Mouse (Mus musculus) embryonic facial prominence, embryonic 14.5 days (tissue): ENCODE results near the gene Sinhcaf. TPM values are rescaled to one million over a fixed set of nuclear protein-coding genes. Genes with fewer than 3 reads are reported as not detected.
"Not testable (repeated sequence)": the region's sequence is repeated elsewhere in the genome, so short reads cannot be mapped to it uniquely, and the experiment has no call there.

Experiments used
- ATAC-seq: fragments of 200-750 bp; cut with Nextera tagmentation; 2 replicates; pipeline ENCODE4 v1.8.0; 2017; ENCODE audit warnings: low read depth, moderate number of reproducible peaks, moderate TSS enrichment
- DNase-seq: peaks from one replicate; pipeline ENCODE4 v3.0.0-alpha.2; 2015; ENCODE audit warnings: low spot score
- H3K27ac ChIP-seq: fragments of 300-500 bp; sonication (generic); replicated peaks from 2 replicates; pipeline ENCODE4 v1.5.1; 2014; ENCODE audit warnings: low read depth, mild to moderate bottlenecking, low read length, moderate library complexity
- H3K27me3 ChIP-seq: fragments of 300-500 bp; sonication (generic); replicated peaks from 2 replicates; pipeline ENCODE4 v1.6.1; 2014; ENCODE audit warnings: low read length; ENCODE audit not compliant: control insufficient read depth, insufficient read depth
- H3K36me3 ChIP-seq: fragments of 300-500 bp; sonication (generic); 2 replicates; pipeline ENCODE4 v1.6.1; 2014; ENCODE audit warnings: low read length, mixed read lengths; ENCODE audit not compliant: control insufficient read depth, insufficient read depth
- H3K4me1 ChIP-seq: fragments of 300-500 bp; sonication (generic); 2 replicates; pipeline ENCODE4 v1.6.1; 2014; ENCODE audit warnings: antibody characterized with exemption, low read length; ENCODE audit not compliant: control insufficient read depth, insufficient read depth
- H3K4me2 ChIP-seq: fragments of 300-500 bp; sonication (generic); 2 replicates; pipeline ENCODE4 v1.6.1; 2014; ENCODE audit warnings: low read depth, mild to moderate bottlenecking, low read length, moderate library complexity, mixed read lengths
- H3K4me3 ChIP-seq: fragments of 300-500 bp; sonication (generic); 2 replicates; pipeline ENCODE4 v1.5.1; 2014; ENCODE audit warnings: low read depth, mild to moderate bottlenecking, low read length
- H3K9ac ChIP-seq: fragments of 300-500 bp; sonication (generic); 2 replicates; pipeline ENCODE4 v1.6.1; 2014; ENCODE audit warnings: low read depth, mild to moderate bottlenecking, low read length, moderate library complexity, mixed read lengths
- H3K9me3 ChIP-seq: fragments of 300-500 bp; sonication (generic); 2 replicates; pipeline ENCODE4 v1.6.1; 2016; ENCODE audit warnings: low read length; ENCODE audit not compliant: control insufficient read depth
- WGBS: fragments of 180-500 bp; shearing (Covaris S2); extraction: QIAGEN DNeasy Blood & Tissue Kit; methylation state at CpG from one replicate; pipeline ENCODE4 v1.1.7; 2014; 5-methylcytosine and 5-hydroxymethylcytosine counted together
- polyA plus RNA-seq: library from polyadenylated mRNA; unstranded; fragments of >200 nt; fragmentation: Nextera tagmentation; extraction: Ambion mirVana; gene quantifications from 2 replicates; pipeline ENCODE4 v1.2.1, GENCODE M21; 2014

Sinhcaf gene
- polyA plus RNA-seq, 1 experiment from 2014 or later = 62.4 TPM

DNA sequence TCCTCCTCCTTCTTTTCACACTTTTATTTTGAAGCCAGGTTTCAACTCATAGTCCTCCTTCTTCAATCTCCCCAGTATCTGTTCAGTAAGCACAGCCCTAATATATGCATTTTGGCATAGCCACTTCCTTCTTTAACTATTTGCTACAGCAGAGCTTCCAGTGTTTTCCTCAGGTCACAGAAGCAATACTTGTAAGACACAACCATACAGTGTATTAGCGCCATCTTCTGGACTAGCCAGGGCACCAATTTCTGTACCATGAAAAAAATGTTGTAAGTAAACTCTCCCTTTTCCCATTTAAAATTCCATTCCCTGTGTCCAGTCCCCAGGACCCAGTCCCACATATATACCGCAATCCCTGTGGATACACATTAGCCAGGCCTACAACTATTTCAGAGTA lies 32.3 kb downstream of the Sinhcaf start:
- Histone ChIP-seq H3K4me3 (no peak overlapping the region), H3K27me3 (no peaks in the 10 kb centered on the region), H3K4me1 (no peaks in the 10 kb centered on the region), H3K27ac (no peak overlapping the region), H3K9me3 (no peaks in the 10 kb centered on the region), H3K4me2 (no peak overlapping the region), H3K36me3 (0 out of 2 replicates have a peak, but pooled peaks cover under 1% of the 10 kb centered on the region), H3K9ac (no peak overlapping the region)
- DNase-seq (peak; percentile 88), ATAC-seq (no peak)
- WGBS = 10% methylated on average over 2 of the region's 2 CpGs

- not testable (repeated sequence) for ATAC-seq, H3K27me3 ChIP-seq, H3K4me2 ChIP-seq, H3K4me1 ChIP-seq, H3K9ac ChIP-seq, H3K27ac ChIP-seq, H3K4me3 ChIP-seq, H3K9me3 ChIP-seq, DNase-seq, H3K36me3 ChIP-seq
- 82% methylated on average over 6 of the region's 8 CpGs for WGBS
These were observed 34.4 kb downstream of the Sinhcaf start for GRCm38 (mm10) chr6:148911906-148912305.

GRCm38 (mm10) chr6:148906958-148907357 lies 39.3 kb downstream of the Sinhcaf start:
- Histone ChIP-seq H3K27ac (no peak overlapping the region), H3K36me3 (no peaks in the 10 kb centered on the region), H3K9me3 (no peaks in the 10 kb centered on the region), H3K4me3 (no peak overlapping the region), H3K4me1 (no peaks in the 10 kb centered on the region), H3K9ac (no peak overlapping the region), H3K4me2 (no peak overlapping the region), H3K27me3 (no peaks in the 10 kb centered on the region)
- DNase-seq (no peak), ATAC-seq (no peak)
- 91% methylated on average over 9 of the region's 9 CpGs for WGBS

DNA sequence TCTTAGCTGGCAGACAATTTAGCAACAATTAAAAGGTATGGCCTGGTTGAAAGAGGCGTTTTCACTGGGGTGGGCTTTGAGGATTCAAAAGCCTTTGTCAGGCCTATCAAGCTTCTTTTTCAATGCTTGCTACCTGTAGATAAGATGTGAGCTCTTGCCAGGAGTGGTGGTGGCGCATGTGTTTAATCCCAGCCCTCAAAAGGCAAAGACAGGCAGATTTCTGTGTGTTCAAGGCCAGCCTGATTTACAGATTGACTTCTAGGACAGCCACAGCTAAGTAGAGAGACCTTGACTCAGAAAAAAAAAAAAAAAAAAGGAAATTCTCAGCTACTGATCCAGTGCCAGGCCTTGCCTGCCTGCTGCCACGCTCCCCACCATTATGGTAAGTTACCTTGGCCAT lies 43.5 kb downstream of the Sinhcaf start:
- ATAC-seq (no peak), DNase-seq (no peak)
- Histone ChIP-seq H3K36me3 (no peaks in the 10 kb centered on the region), H3K9ac (no peak overlapping the region), H3K9me3 (no peaks in the 10 kb centered on the region), H3K4me2 (no peak overlapping the region), H3K27me3 (no peaks in the 10 kb centered on the region), H3K27ac (no peak overlapping the region), H3K4me1 (no peaks in the 10 kb centered on the region), H3K4me3 (no peak overlapping the region)
- 82% methylated on average over 3 of the region's 3 CpGs for WGBS

GRCm38 (mm10) chr6:148896507-148896851 lies 49.8 kb downstream of the Sinhcaf start:
- H3K9me3 ChIP-seq = no peaks in the 10 kb centered on the region
- DNase-seq = no peak
- peaks cover 4% of the 10 kb centered on the region; the same call in 1 of the 2 replicates for H3K4me1 ChIP-seq
- peak overlapping the region; percentile 82 for H3K27ac ChIP-seq
- peak overlapping the region; percentile 72 for H3K4me2 ChIP-seq
- 58% methylated on average over 6 of the region's 6 CpGs for WGBS
- H3K4me3 ChIP-seq = peak overlapping the region; percentile 74
- H3K9ac ChIP-seq = peak overlapping the region; percentile 80
- peak; percentile 23 for ATAC-seq
- H3K36me3 ChIP-seq = no peaks in the 10 kb centered on the region
- no peaks in the 10 kb centered on the region for H3K27me3 ChIP-seq

DNA sequence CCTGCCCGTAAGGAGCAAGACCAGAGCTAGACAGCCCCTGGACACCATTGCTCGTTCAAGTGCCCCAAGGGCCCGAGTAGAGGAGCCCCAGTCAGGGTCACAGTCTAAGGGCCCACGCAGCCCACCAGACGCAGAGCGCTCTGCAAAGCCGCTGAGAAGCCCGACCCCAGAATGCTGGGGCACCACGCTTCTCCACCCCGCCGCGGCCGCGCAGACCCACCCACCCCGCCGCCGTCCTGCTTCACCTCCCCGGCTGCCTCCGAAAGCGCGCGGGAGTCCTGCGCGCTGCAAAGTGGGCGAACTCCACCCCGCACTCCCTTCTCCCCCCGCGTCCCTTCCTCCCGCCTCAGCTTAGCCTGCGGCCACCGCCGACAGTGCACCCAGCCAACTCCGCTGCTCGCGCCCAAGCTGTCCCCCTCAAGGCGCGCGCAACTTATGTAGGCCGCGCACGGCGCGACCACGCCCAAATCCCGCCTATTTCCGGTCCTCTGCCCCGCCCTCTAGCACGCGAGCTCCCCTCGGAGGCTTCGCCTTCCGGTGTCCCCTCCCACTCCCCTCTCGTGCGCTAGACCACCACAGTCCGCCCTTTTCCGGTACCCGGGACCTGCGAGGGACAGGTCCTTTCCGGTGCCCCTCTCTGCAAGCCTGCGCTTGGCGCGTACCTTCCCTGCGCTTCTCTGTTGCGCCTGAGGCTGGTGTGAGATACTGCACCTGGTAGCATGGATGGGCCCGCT lies 50.3 kb downstream of the Sinhcaf start, which contains the start of gene Caprin2:
Gene Caprin2, minus strand, starts transcription at position 465 of the 734 bp plus-strand sequence.
- ATAC-seq (peak; percentile 99), DNase-seq (peak; percentile 97)
- Histone ChIP-seq H3K36me3 (no peaks in the 10 kb centered on the region), H3K27me3 (no peaks in the 10 kb centered on the region), H3K9ac (peak within 1 kb of the TSS; percentile 80), H3K4me1 (peaks cover 4% of the 10 kb centered on the region; the same call in 1 of the 2 replicates), H3K27ac (peak within 1 kb of the TSS; percentile 82), H3K9me3 (no peaks in the 10 kb centered on the region), H3K4me3 (peak within 1 kb of the TSS; percentile 74), H3K4me2 (peak within 1 kb of the TSS; percentile 72)
- under 1% methylated on average over 39 of the region's 65 CpGs for WGBS

GRCm38 (mm10) chr6:148894888-148895772 lies 51.1 kb downstream of the Sinhcaf start:
- ATAC-seq = no peak
- WGBS = 10% methylated on average over 18 of the region's 18 CpGs
- peak overlapping the region; percentile 74 for H3K4me3 ChIP-seq

DNA sequence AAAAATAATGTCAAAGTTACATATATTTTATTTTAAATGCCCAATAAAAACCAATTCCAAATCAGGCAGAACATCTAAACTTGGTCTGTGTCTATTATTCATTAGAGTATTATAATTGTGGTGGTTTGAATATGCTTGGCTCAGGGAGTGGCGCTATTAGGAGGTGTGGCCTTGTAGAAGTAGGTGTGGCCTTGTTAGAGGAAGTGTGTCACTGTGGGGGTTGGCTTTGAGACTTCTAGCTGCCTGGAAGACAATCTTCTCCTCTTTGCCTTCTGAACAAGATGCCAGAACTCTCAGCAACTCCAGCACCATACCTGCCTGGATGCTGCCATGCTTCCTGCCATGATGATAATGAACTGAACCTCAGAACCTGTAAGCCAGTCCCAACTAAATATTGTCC lies 72.4 kb downstream of the Sinhcaf start:
- ATAC-seq = no peak
- Histone ChIP-seq H3K4me3 (no peak overlapping the region), H3K27me3 (no peaks in the 10 kb centered on the region), H3K36me3 (no peaks in the 10 kb centered on the region), H3K9ac (no peak overlapping the region), H3K4me2 (no peak overlapping the region), H3K27ac (no peak overlapping the region), H3K4me1 (no peaks in the 10 kb centered on the region), H3K9me3 (no peaks in the 10 kb centered on the region)
- DNase-seq = no peak
- 91% methylated on average over 1 of the region's 1 CpGs for WGBS

More at GRCm38 (mm10) chr6:148894888-148895772, 51.1 kb downstream of the Sinhcaf start:
- peak overlapping the region; percentile 80 for H3K9ac ChIP-seq
- peak overlapping the region; percentile 82 for H3K27ac ChIP-seq
- H3K9me3 ChIP-seq = no peaks in the 10 kb centered on the region
- peaks cover 4% of the 10 kb centered on the region; the same call in 1 of the 2 replicates for H3K4me1 ChIP-seq
- DNase-seq = peak; percentile 39
- H3K36me3 ChIP-seq = no peaks in the 10 kb centered on the region
- H3K4me2 ChIP-seq = peak overlapping the region; percentile 72
- no peaks in the 10 kb centered on the region for H3K27me3 ChIP-seq
